Mouse (Mus musculus) stomach, postnatal 0 days (tissue): ENCODE data around the gene Ptpn14.

Source experiments
- CTCF ChIP-seq: IDR thresholded peaks from 2 replicates; pipeline ENCODE4 v1.5.1; 2016; ENCODE audit warnings: antibody characterized with exemption, low read depth, mild to moderate bottlenecking, moderate library complexity
- EP300 ChIP-seq: optimal IDR thresholded peaks from 2 replicates; pipeline ENCODE3; 2016; ENCODE audit warnings: antibody characterized with exemption

DNA sequence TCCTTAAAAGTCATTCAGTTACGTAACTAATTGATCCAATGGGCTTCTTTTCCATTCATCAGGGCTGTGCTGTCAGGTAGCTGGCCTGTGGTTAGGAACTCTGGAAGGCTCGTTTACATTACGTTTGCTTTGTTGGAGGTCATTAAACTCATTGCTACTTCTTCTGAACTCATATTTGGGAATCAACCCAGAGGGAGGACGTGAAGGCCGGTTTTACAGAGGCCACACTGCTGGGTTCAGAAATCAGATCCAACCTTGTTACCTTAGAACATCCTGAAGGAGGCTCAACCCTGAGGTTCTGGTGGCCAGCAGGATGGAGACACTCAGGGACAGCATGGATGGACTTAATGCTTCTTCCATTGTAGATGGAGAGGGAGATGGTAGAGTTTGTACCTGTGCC lies 124.0 kb downstream of the Ptpn14 start:
- TF ChIP-seq CTCF (no peak), EP300 (no peak)
